Mouse (Mus musculus) embryonic fibroblast, embryonic 13.5 days (primary cell): Measurements from ENCODE around the gene Zic5. TPM values are rescaled to one million over a fixed set of nuclear protein-coding genes. Genes with fewer than 3 reads are reported as not detected.

Experiments used
- H3K27ac ChIP-seq: 2 replicates; pipeline ENCODE4 v1.5.1; 2012; ENCODE audit warnings: low read length, control low read depth, inconsistent platforms; ENCODE audit not compliant: insufficient read depth
- H3K4me1 ChIP-seq: 2 replicates; pipeline ENCODE4 v1.6.1; 2011; ENCODE audit warnings: low read length; ENCODE audit not compliant: control insufficient read depth, insufficient read depth
- H3K4me3 ChIP-seq: 2 replicates; pipeline ENCODE4 v1.5.1; 2011; ENCODE audit warnings: mild to moderate bottlenecking, control low read depth, low read length; ENCODE audit not compliant: insufficient read depth
- CTCF ChIP-seq: IDR thresholded peaks from 2 replicates; pipeline ENCODE4 v1.5.1; 2011; ENCODE audit warnings: mild to moderate bottlenecking, control low read depth, low read length, moderate library complexity, borderline replicate concordance; ENCODE audit not compliant: insufficient read depth
- POLR2A ChIP-seq: IDR thresholded peaks from 2 replicates; pipeline ENCODE4 v1.6.1; 2011; ENCODE audit warnings: low read depth, mild to moderate bottlenecking, control low read depth, low read length, moderate library complexity
- polyA plus RNA-seq: library from polyadenylated mRNA; stranded (reverse); fragments of >200 nt; gene quantifications from 2 replicates; pipeline ENCODE4 v1.2.4, GENCODE M21; 2011; ENCODE audit warnings: low read depth; ENCODE audit not compliant: missing spikeins, insufficient read length

Gene Zic5
- polyA plus RNA-seq, 1 experiment, result 0.93 TPM

- H3K4me1 ChIP-seq, result no peaks in the 10 kb centered on the region
- TF ChIP-seq CTCF, result no peak
- no peak for TF ChIP-seq POLR2A
- no peak overlapping the region for H3K27ac ChIP-seq
- no peak overlapping the region for H3K4me3 ChIP-seq
Measured at GRCm38 (mm10) chr14:122479461-122480109, 14.1 kb upstream of the Zic5 start.

- Histone ChIP-seq H3K4me3 (no peak overlapping the region), H3K27ac (no peak overlapping the region), H3K4me1 (0 out of 2 replicates have a peak, but pooled peaks cover 3% of the 10 kb centered on the region)
- TF ChIP-seq POLR2A (no peak), CTCF (no peak)
Measured at GRCm38 (mm10) chr14:122478574-122479011, 13.1 kb upstream of the Zic5 start.

GRCm38 (mm10) chr14:122477971-122478573, 12.6 kb upstream of the Zic5 start:
- H3K27ac ChIP-seq, result no peak overlapping the region
- no peak for TF ChIP-seq POLR2A
- TF ChIP-seq CTCF, result no peak
- H3K4me3 ChIP-seq, result no peak overlapping the region
- 0 out of 2 replicates have a peak, but pooled peaks cover 3% of the 10 kb centered on the region for H3K4me1 ChIP-seq

- Histone ChIP-seq H3K27ac (no peak overlapping the region), H3K4me3 (0 out of 2 replicates have a peak overlapping the region, but pooled peaks have one; percentile 3), H3K4me1 (0 out of 2 replicates have a peak, but pooled peaks cover 3% of the 10 kb centered on the region)
- TF ChIP-seq CTCF (no peak), POLR2A (no peak)
Measured at GRCm38 (mm10) chr14:122477261-122477671, 11.8 kb upstream of the Zic5 start.

- no peak for TF ChIP-seq CTCF
- no peak for TF ChIP-seq POLR2A
- H3K4me3 ChIP-seq, result peak overlapping the region; percentile 18; the same call in 1 of the 2 replicates
- H3K27ac ChIP-seq, result no peak overlapping the region
- H3K4me1 ChIP-seq, result 0 out of 2 replicates have a peak, but pooled peaks cover 3% of the 10 kb centered on the region
Measured at GRCm38 (mm10) chr14:122476822-122477215, 11.3 kb upstream of the Zic5 start.

GRCm38 (mm10) chr14:122476041-122476821, 10.8 kb upstream of the Zic5 start:
- H3K4me3 ChIP-seq, result peak overlapping the region; percentile 18; the same call in 1 of the 2 replicates
- TF ChIP-seq CTCF (no peak), POLR2A (no peak)
- H3K4me1 ChIP-seq, result 0 out of 2 replicates have a peak, but pooled peaks cover 3% of the 10 kb centered on the region
- no peak overlapping the region for H3K27ac ChIP-seq

GRCm38 (mm10) chr14:122475557-122476040, 10.1 kb upstream of the Zic5 start:
- 0 out of 2 replicates have a peak overlapping the region, but pooled peaks have one; percentile 11 for H3K4me3 ChIP-seq
- H3K4me1 ChIP-seq, result 0 out of 2 replicates have a peak, but pooled peaks cover 3% of the 10 kb centered on the region
- TF ChIP-seq POLR2A, result no peak
- no peak overlapping the region for H3K27ac ChIP-seq

- no peak for TF ChIP-seq POLR2A
- no peak for TF ChIP-seq CTCF
- Histone ChIP-seq H3K4me3 (peak within 1 kb of the TSS; percentile 22), H3K4me1 (0 out of 2 replicates have a peak, but pooled peaks cover 3% of the 10 kb centered on the region), H3K27ac (no peak within 1 kb of the TSS)
Measured at GRCm38 (mm10) chr14:122474891-122475556, 9.5 kb upstream of the Zic5 start, which contains the start of gene Zic2. Gene Zic2, plus strand, starts transcription at chr14:122475435.

GRCm38 (mm10) chr14:122474041-122474890, 8.8 kb upstream of the Zic5 start:
- H3K4me3 ChIP-seq, result peak overlapping the region; percentile 22
- no peak overlapping the region for H3K27ac ChIP-seq
- H3K4me1 ChIP-seq, result 0 out of 2 replicates have a peak, but pooled peaks cover 3% of the 10 kb centered on the region
- no peak for TF ChIP-seq CTCF
- no peak for TF ChIP-seq POLR2A
